Mouse (Mus musculus) right cerebral cortex, postnatal 10 days (tissue): ENCODE measurements around the gene Cstf3.
"Not testable (repeated sequence)": the region's sequence is repeated elsewhere in the genome, so short reads cannot be mapped to it uniquely, and the experiment has no call there.

Experiments used
- DNase-seq, 2 experiments: peaks; one replicate each; pipeline ENCODE4 v3.0.0; 2021; ENCODE audit warnings: low spot score in 2 of 2

The Cstf3 gene

GRCm38 (mm10) chr2:104590068-104590828, at the start of gene Cstf3:
TSS of gene Cstf3 (plus strand) at chr2:104590523.
- peak; percentile 99 to 100 for DNase-seq

GRCm38 (mm10) chr2:104556711-104557110, 33.6 kb upstream of the Cstf3 start:
- not testable (repeated sequence) for DNase-seq

GRCm38 (mm10) chr2:104557722-104558121, 32.6 kb upstream of the Cstf3 start:
- no peak for DNase-seq

DNA sequence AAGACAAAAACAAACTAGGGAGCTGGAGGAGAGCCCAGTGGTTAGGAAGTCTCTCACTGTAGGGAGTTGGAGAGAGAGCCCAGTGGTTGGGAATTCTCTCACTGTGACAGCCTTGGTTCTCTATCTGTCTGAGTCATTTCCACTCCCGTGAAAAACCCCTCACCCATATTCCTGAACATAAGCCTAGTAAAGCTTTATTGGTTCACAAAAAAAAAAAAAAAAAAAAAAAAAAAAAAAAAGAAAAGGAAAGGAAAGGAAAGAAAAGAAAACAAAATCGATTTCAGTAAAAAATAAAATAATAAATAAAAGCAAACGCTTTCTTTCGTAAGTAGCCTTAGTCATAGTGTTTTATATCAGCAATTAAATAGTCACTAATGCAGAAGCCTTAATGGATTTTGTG, 32.0 kb upstream of the Cstf3 start:
- no peak for DNase-seq

GRCm38 (mm10) chr2:104558938-104559337, 31.4 kb upstream of the Cstf3 start:
- DNase-seq, result no peak

- no peak for DNase-seq
Measured at GRCm38 (mm10) chr2:104559591-104560380, 30.5 kb upstream of the Cstf3 start.

- DNase-seq, result no peak
Measured at GRCm38 (mm10) chr2:104561386-104561785, 28.9 kb upstream of the Cstf3 start.

DNA sequence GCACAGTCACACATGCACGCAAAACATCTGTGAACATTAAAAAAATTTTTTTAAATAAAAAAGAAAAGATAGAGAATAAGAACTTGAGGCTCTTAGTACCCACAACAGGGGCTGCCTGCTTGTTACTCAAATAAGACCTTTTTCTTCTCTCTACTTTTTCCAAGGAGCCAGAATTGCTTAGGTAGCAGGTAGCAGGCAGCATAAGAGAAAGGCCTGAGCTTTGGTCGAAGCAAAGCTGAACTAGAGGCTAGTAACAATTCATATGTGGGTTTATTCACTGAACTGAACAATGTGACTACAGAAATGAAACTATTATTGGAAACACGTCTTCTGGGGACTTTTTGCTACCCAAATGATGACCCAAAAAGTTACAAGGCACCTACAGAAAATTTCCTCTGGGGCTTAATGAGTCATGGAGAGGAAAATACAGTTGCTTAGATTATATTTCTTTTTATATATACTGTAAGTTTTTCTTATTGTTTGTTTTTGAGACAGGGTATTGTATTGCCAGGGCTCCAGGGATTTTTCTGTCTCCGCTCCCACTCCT, 28.3 kb upstream of the Cstf3 start:
- DNase-seq, result no peak

- no peak for DNase-seq
Measured at GRCm38 (mm10) chr2:104572066-104572465, 18.3 kb upstream of the Cstf3 start.

GRCm38 (mm10) chr2:104576216-104576615, 14.1 kb upstream of the Cstf3 start:
- no peak for DNase-seq

- DNase-seq, result no peak
Measured at GRCm38 (mm10) chr2:104578021-104578420, 12.3 kb upstream of the Cstf3 start.

- DNase-seq, result no peak
Measured at GRCm38 (mm10) chr2:104578836-104579604, 11.3 kb upstream of the Cstf3 start.

GRCm38 (mm10) chr2:104579784-104580446, 10.4 kb upstream of the Cstf3 start:
- DNase-seq, result no peak

DNA sequence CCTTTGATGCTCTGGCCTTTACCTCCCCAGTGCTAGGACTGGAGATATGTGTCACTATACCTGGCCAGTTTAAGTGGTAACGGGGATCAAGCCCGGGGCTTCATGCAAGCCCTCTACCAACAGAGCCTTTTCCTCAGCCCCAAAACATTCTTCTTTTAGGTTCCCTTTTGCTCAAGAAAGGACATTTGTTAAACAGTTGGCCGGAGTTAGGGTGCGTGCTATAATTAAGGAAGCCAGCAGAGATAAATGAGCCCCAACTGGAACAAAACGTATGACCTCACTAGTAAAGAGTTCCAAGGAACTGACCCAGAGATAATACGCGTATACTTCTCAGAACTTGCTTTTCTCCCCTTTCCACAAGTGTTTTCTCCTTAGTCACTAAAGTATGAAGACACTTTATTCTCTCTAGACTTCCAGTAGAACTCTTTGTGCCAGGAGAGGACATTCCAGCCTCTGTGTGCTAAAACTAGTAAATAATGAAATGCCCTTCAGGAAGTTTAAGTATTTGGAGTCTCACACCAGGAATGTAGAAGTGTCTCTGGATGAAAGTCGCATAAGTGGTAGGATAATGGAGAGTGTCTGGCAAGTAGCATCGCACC, 8.9 kb upstream of the Cstf3 start:
- no peak for DNase-seq

GRCm38 (mm10) chr2:104583032-104583431, 7.3 kb upstream of the Cstf3 start:
- DNase-seq, result no peak

GRCm38 (mm10) chr2:104584226-104584625, 6.1 kb upstream of the Cstf3 start:
- DNase-seq, result no peak

- DNase-seq, result no peak
Measured at GRCm38 (mm10) chr2:104585645-104586044, 4.7 kb upstream of the Cstf3 start.

DNA sequence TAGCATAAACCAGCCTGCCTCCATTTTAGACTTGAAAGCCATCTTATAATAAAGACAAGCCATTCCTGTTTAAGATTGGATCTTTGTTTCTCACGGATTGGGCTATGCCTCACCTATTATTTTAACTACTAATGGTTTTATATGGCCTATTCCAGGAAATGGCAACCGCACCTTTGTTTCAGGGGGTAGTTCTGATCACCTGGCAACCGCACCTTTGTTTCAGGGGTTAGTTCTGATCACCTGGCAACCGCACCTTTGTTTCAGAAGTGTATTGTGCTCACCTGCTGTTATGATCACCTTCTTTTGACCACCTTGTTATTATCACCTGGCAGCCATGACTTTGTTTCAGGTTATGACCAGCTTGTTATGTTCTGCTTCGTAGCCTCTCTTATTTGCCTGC, 1.8 kb upstream of the Cstf3 start:
- peak in 1 of 2 experiments; percentile 21 for DNase-seq

- DNase-seq, result no peak
Measured at GRCm38 (mm10) chr2:104590829-104591117, 450 bp downstream of the Cstf3 start.

DNA sequence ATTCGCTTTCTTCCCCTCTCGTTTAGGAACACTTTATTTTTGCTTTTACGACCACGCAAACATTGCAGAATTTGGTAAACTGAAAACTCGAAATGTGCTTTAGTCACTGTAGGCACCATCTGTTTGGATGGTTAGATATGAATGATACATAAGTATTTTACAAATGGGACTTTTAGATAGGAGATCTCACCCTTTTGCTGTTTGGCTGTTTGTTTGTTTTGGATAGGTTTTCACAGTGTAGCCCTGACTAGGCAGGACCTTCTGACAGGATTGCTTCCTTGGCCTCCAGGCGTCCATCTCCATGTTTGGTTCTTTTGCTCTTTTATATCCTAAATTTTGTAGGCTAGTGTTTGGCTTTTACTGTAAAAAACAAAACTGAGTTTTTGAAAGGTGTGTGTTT, 818 bp downstream of the Cstf3 start:
- DNase-seq, result peak in 1 of 2 experiments; percentile 19

- no peak for DNase-seq
Measured at GRCm38 (mm10) chr2:104595063-104595462, 4.7 kb downstream of the Cstf3 start.
